Mouse (Mus musculus) liver, postnatal 0 days (tissue): ENCODE measurements around the gene Castor1.

Experiments used
- CTCF ChIP-seq: sonication (generic); IDR thresholded peaks from 2 replicates; pipeline ENCODE4 v1.5.1; 2016; ENCODE audit warnings: antibody characterized with exemption, low read depth
- EP300 ChIP-seq: IDR thresholded peaks from 2 replicates; pipeline ENCODE4 v1.6.1; 2016; ENCODE audit warnings: antibody characterized with exemption, low read depth, mild to moderate bottlenecking

GRCm38 (mm10) chr11:4193420-4193819 is 24.6 kb upstream of the Castor1 start:
- TF ChIP-seq CTCF (no peak), EP300 (no peak)
